Mouse (Mus musculus) kidney, embryonic 15.5 days (tissue): Measurements from ENCODE around the gene Fndc3a. TPM values are rescaled to one million over a fixed set of nuclear protein-coding genes. Genes with fewer than 3 reads are reported as not detected.

Source experiments
- ATAC-seq: fragments of 200-750 bp; cut with Nextera tagmentation; replicated peaks from 2 replicates; pipeline ENCODE4 v1.8.0; 2017; ENCODE audit warnings: moderate TSS enrichment; ENCODE audit not compliant: low FRiP score
- H3K27ac ChIP-seq: fragments of 300-500 bp; sonication (generic); 2 replicates; pipeline ENCODE4 v1.5.1; 2015; ENCODE audit warnings: mild to moderate bottlenecking, inconsistent platforms
- H3K27me3 ChIP-seq: fragments of 300-500 bp; sonication (generic); 2 replicates; pipeline ENCODE4 v1.6.1; 2015; ENCODE audit warnings: inconsistent platforms
- H3K36me3 ChIP-seq: fragments of 300-500 bp; sonication (generic); 2 replicates; pipeline ENCODE4 v1.6.1; 2015; ENCODE audit warnings: inconsistent platforms
- H3K4me1 ChIP-seq: fragments of 300-500 bp; sonication (generic); 2 replicates; pipeline ENCODE4 v1.6.1; 2015; ENCODE audit warnings: inconsistent platforms
- H3K4me2 ChIP-seq: fragments of 300-500 bp; sonication (generic); 2 replicates; pipeline ENCODE4 v1.6.1; 2015; ENCODE audit warnings: moderate library complexity, mild to moderate bottlenecking, inconsistent platforms
- H3K4me3 ChIP-seq: fragments of 300-500 bp; sonication (generic); replicated peaks from 2 replicates; pipeline ENCODE4 v1.5.1; 2015; ENCODE audit warnings: mild to moderate bottlenecking, inconsistent platforms
- H3K9ac ChIP-seq: fragments of 300-500 bp; sonication (generic); 2 replicates; pipeline ENCODE4 v1.6.1; 2015; ENCODE audit warnings: mild to moderate bottlenecking, inconsistent platforms
- H3K9me3 ChIP-seq: fragments of 300-500 bp; sonication (generic); replicated peaks from 2 replicates; pipeline ENCODE4 v1.6.1; 2016; ENCODE audit warnings: inconsistent platforms
- WGBS: fragments of 180-500 bp; shearing (Covaris S2); methylation state at CpG from one replicate; pipeline ENCODE4 v1.1.7; 2015; ENCODE audit warnings: mixed read lengths; 5-methylcytosine and 5-hydroxymethylcytosine counted together
- polyA plus RNA-seq: library from polyadenylated mRNA; unstranded; fragments of >200 nt; fragmentation: Nextera tagmentation; extraction: Ambion mirVana; gene quantifications from 2 replicates; pipeline ENCODE4 v1.2.1, GENCODE M21; 2015

Gene Fndc3a
- polyA plus RNA-seq, 1 experiment from 2014 or later, result 55.4 TPM

GRCm38 (mm10) chr14:72594191-72594590 lies 115.6 kb downstream of the Fndc3a start:
- 93% methylated on average over 7 of the region's 7 CpGs for WGBS
- Histone ChIP-seq H3K9me3 (no peaks in the 10 kb centered on the region), H3K36me3 (peaks cover 48% of the 10 kb centered on the region), H3K4me2 (no peak overlapping the region), H3K27me3 (no peaks in the 10 kb centered on the region), H3K9ac (no peak overlapping the region), H3K27ac (no peak overlapping the region), H3K4me1 (peaks cover 2% of the 10 kb centered on the region), H3K4me3 (no peak overlapping the region)
- ATAC-seq, result no peak

DNA sequence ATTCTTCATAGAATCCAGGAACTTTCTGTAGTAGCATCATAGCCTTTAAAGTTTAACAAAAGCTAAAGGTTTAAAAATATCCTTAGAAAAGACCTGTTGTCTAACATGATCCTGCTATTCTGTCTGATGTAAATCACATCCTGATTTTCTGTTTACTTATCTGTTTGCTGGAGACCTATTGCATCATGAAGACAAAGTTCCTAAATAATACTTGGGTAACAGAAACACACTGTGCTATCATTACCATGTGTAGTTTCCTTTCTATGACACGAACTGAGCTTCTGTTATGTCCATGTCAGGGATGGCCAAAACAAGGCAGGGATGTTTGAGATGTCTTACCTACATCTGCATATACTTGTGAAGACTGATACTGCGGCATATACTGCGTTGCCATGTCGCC lies 120.4 kb downstream of the Fndc3a start:
- Histone ChIP-seq H3K4me2 (no peak overlapping the region), H3K36me3 (peaks cover 58% of the 10 kb centered on the region), H3K9ac (no peak overlapping the region), H3K27ac (no peak overlapping the region), H3K27me3 (no peaks in the 10 kb centered on the region), H3K9me3 (no peaks in the 10 kb centered on the region), H3K4me1 (peaks cover 2% of the 10 kb centered on the region; the same call in 1 of the 2 replicates), H3K4me3 (no peak overlapping the region)
- WGBS, result 96% methylated on average over 4 of the region's 4 CpGs
- ATAC-seq, result no peak

- Histone ChIP-seq H3K27me3 (no peaks in the 10 kb centered on the region), H3K9ac (no peak overlapping the region), H3K4me1 (0 out of 2 replicates have a peak, but pooled peaks cover 6% of the 10 kb centered on the region), H3K9me3 (no peaks in the 10 kb centered on the region), H3K4me2 (no peak overlapping the region), H3K27ac (0 out of 2 replicates have a peak overlapping the region, but pooled peaks have one; percentile 1), H3K4me3 (no peak overlapping the region), H3K36me3 (peaks cover 49% of the 10 kb centered on the region)
- ATAC-seq, result no peak
- 84% methylated on average over 6 of the region's 6 CpGs for WGBS
Observed at GRCm38 (mm10) chr14:72582979-72583378, 126.8 kb downstream of the Fndc3a start.

- 95% methylated on average over 3 of the region's 3 CpGs for WGBS
- H3K9ac ChIP-seq, result no peak overlapping the region
- peaks cover 48% of the 10 kb centered on the region for H3K36me3 ChIP-seq
- no peak overlapping the region for H3K4me2 ChIP-seq
- H3K4me1 ChIP-seq, result 0 out of 2 replicates have a peak, but pooled peaks cover 6% of the 10 kb centered on the region
- ATAC-seq, result no peak
- H3K9me3 ChIP-seq, result no peaks in the 10 kb centered on the region
- H3K27ac ChIP-seq, result no peak overlapping the region
- no peaks in the 10 kb centered on the region for H3K27me3 ChIP-seq
- no peak overlapping the region for H3K4me3 ChIP-seq
Observed at GRCm38 (mm10) chr14:72580991-72581390, 128.8 kb downstream of the Fndc3a start.

DNA sequence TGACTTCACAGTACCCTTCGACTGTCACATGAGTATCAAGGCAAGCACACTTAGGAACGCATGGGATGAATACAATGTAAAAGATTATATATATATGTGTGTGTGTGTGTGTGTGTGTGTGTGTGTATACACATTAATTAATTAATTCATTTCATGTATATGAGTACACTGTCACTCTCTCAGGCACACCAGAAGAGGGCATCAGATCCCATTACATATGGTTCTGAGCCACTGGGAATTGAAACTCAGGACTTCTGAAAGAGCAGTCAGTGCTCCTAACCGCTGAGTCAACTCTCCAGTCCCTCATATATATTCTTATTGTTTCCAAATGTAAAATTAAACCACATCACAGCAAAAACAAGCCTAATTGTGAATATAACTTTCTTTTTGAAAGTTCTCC lies 133.5 kb downstream of the Fndc3a start:
- WGBS, result 84% methylated on average over 3 of the region's 3 CpGs
- Histone ChIP-seq H3K27ac (no peak overlapping the region), H3K9ac (no peak overlapping the region), H3K4me2 (no peak overlapping the region), H3K27me3 (no peaks in the 10 kb centered on the region), H3K9me3 (no peaks in the 10 kb centered on the region), H3K4me3 (no peak overlapping the region), H3K36me3 (peaks cover 63% of the 10 kb centered on the region), H3K4me1 (0 out of 2 replicates have a peak, but pooled peaks cover 6% of the 10 kb centered on the region)
- no peak for ATAC-seq

DNA sequence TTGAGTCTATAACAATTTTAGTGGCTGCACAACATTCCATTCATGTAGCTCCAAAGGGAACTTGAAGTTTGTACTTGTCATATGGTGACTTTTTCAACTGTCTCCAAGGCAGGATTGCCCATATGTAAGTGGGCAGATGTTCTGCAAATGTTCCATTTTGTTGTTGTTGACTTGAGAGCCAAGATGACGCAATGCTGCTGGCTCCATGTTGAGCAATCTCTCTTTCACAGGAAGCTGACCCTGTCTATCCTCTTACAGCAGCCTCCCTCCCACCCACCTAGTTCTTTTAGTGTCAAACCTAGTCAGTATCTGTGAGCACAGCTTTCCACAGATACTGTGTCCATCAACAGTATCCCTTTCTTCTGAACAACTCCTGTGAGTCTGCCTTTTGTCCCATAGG lies 145.9 kb downstream of the Fndc3a start:
- H3K4me3 ChIP-seq, result no peak overlapping the region
- ATAC-seq, result no peak
- no peak overlapping the region for H3K9ac ChIP-seq
- no peak overlapping the region for H3K27ac ChIP-seq
- no peaks in the 10 kb centered on the region for H3K9me3 ChIP-seq
- peaks cover 69% of the 10 kb centered on the region for H3K36me3 ChIP-seq
- no peaks in the 10 kb centered on the region for H3K27me3 ChIP-seq
- no peak overlapping the region for H3K4me2 ChIP-seq
- H3K4me1 ChIP-seq, result no peaks in the 10 kb centered on the region
- WGBS, result 97% methylated on average over 1 of the region's 1 CpGs

DNA sequence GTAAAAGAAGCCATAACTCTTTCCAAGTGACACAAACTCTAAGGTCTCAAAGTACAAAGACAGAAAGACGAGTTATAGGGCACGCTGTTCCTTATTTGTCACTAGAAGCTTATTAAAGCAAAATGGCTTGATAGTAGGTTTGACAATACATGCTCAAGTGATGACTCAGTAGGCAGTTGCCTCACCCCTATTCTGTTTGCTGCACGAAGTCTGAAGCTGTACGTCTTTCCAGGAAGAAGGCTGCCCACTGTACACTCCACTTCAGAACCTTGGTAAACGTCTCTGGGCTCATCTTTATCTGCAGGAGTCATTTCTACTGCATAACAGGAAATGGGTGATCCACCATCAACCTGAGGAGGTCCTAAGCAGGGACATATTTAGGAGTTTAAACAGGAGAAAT lies 151.0 kb downstream of the Fndc3a start:
- no peak for ATAC-seq
- WGBS, result 80% methylated on average over 5 of the region's 5 CpGs
- no peak overlapping the region for H3K9ac ChIP-seq
- no peak overlapping the region for H3K4me3 ChIP-seq
- no peaks in the 10 kb centered on the region for H3K4me1 ChIP-seq
- no peaks in the 10 kb centered on the region for H3K27me3 ChIP-seq
- H3K4me2 ChIP-seq, result no peak overlapping the region
- no peaks in the 10 kb centered on the region for H3K9me3 ChIP-seq
- H3K27ac ChIP-seq, result no peak overlapping the region
- peaks cover 71% of the 10 kb centered on the region for H3K36me3 ChIP-seq

DNA sequence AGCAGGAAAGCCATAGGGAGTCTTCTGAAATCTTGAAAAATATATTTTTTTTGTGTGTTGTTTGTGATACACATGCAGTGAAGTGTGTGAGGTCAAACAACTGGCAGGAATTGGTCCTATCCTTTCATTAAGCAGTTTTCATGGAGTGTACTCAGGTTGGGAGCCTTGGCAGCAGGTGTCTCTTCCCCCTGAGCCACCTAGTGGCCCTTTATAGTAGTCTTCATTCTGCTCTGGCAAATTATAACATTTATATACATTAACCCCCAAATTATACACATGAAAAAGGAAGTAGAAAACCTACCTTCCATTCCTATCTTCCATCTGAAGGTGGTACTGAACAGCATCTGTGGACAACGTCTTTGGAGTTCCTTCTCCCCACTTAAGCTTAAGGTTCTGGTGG lies 154.0 kb downstream of the Fndc3a start:
- Histone ChIP-seq H3K27me3 (no peaks in the 10 kb centered on the region), H3K9ac (no peak overlapping the region), H3K36me3 (peaks cover 81% of the 10 kb centered on the region), H3K4me2 (no peak overlapping the region), H3K9me3 (no peaks in the 10 kb centered on the region), H3K27ac (no peak overlapping the region), H3K4me1 (no peaks in the 10 kb centered on the region), H3K4me3 (no peak overlapping the region)
- no peak for ATAC-seq
- WGBS, result 82% methylated on average over 1 of the region's 1 CpGs

GRCm38 (mm10) chr14:72536392-72537017 lies 173.3 kb downstream of the Fndc3a start:
- Histone ChIP-seq H3K27ac (no peak overlapping the region), H3K4me3 (no peak overlapping the region), H3K4me2 (no peak overlapping the region), H3K27me3 (peaks cover 15% of the 10 kb centered on the region), H3K4me1 (peaks cover 12% of the 10 kb centered on the region), H3K9ac (no peak overlapping the region), H3K9me3 (no peaks in the 10 kb centered on the region), H3K36me3 (peaks cover 28% of the 10 kb centered on the region)
- ATAC-seq, result no peak
- WGBS, result 94% methylated on average over 5 of the region's 5 CpGs

DNA sequence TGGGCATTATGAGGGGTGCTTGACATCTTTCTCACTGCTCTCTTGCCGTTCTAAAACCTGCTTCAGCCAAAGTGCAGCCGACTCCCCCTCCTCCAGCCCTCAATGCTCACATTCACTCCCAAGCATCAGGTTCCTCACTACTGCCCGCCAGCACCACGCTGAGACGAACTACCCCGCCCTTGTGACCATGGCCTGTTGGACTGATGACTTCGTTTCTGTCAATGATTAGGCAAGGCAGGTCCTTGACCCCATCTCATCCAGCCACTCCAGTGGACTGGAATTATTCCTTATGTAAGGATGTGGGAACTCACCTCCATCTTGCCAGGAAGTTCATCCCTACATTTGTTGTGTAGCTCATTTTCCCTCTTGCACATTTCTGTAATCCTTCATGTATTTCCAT lies 175.9 kb downstream of the Fndc3a start:
- H3K4me3 ChIP-seq, result no peak overlapping the region
- H3K4me1 ChIP-seq, result peaks cover 12% of the 10 kb centered on the region
- H3K36me3 ChIP-seq, result peaks cover 3% of the 10 kb centered on the region; the same call in 1 of the 2 replicates
- H3K9me3 ChIP-seq, result no peaks in the 10 kb centered on the region
- H3K9ac ChIP-seq, result no peak overlapping the region
- 54% methylated on average over 7 of the region's 7 CpGs for WGBS
- ATAC-seq, result peak; percentile 44
- H3K4me2 ChIP-seq, result no peak overlapping the region
- H3K27ac ChIP-seq, result no peak overlapping the region
- peaks cover 36% of the 10 kb centered on the region for H3K27me3 ChIP-seq

GRCm38 (mm10) chr14:72532028-72532917 lies 177.5 kb downstream of the Fndc3a start:
- H3K4me2 ChIP-seq, result peak overlapping the region; percentile 94
- no peak overlapping the region for H3K27ac ChIP-seq
- 0 out of 2 replicates have a peak overlapping the region, but pooled peaks have one; percentile 29 for H3K9ac ChIP-seq
- 2% methylated on average over 54 of the region's 54 CpGs for WGBS
- H3K36me3 ChIP-seq, result no peaks in the 10 kb centered on the region
- H3K4me3 ChIP-seq, result peak overlapping the region; percentile 48
- peak; percentile 79 for ATAC-seq
- H3K27me3 ChIP-seq, result peaks cover 41% of the 10 kb centered on the region
- H3K4me1 ChIP-seq, result peaks cover 12% of the 10 kb centered on the region
- H3K9me3 ChIP-seq, result no peaks in the 10 kb centered on the region

DNA sequence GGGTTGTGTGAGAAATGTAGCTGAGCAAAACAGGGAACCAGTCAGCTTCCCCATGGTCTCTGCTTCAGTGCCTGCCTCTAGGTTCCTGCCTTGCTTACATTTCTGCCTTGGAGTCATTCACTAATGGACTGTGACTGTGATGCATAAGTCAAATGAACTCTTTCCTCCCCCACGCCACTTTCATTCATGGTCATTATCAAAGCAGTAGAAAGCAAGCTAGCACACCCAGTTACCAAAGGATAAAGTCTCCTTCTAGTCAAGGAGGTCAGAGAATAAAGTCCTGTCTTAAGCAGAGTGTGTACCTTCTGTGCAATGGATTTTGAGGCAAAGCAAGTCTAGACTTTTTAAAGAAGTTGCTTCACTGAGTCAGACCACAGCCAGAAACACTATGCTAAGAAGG lies 182.7 kb downstream of the Fndc3a start:
- Histone ChIP-seq H3K9me3 (no peaks in the 10 kb centered on the region), H3K36me3 (no peaks in the 10 kb centered on the region), H3K4me3 (no peak overlapping the region), H3K4me2 (no peak overlapping the region), H3K27me3 (peaks cover 31% of the 10 kb centered on the region), H3K27ac (no peak overlapping the region), H3K4me1 (peaks cover 5% of the 10 kb centered on the region), H3K9ac (no peak overlapping the region)
- ATAC-seq, result no peak
- WGBS, result 39% methylated on average over 1 of the region's 1 CpGs
